Mouse (Mus musculus) CH12.LX (cell line): ENCODE data around the gene Frmd4a. TPM values are rescaled to one million over a fixed set of nuclear protein-coding genes. Genes with fewer than 3 reads are reported as not detected.

Experiments used
- DNase-seq: peaks from one replicate; pipeline ENCODE4 v3.0.0-alpha.2; 2013; ENCODE audit errors: extremely low read depth
- H3K27ac ChIP-seq: 2 replicates; pipeline ENCODE4 v1.5.1; 2012; ENCODE audit warnings: low read depth, mild to moderate bottlenecking, control low read depth, moderate library complexity; ENCODE audit not compliant: insufficient read depth
- H3K27me3 ChIP-seq: replicated peaks from 2 replicates; pipeline ENCODE3; 2012; ENCODE audit warnings: inconsistent platforms
- H3K36me3 ChIP-seq, 2 experiments: replicated peaks in 1 of 2; 2 replicates each; pipeline versions ENCODE3 to v1.6.1; 2012; ENCODE audit warnings: inconsistent platforms in 1 of 2, low read length in 1 of 2, mild to moderate bottlenecking in 1 of 2, mixed read lengths in 1 of 2, moderate library complexity in 1 of 2; ENCODE audit not compliant: control insufficient read depth in 1 of 2, insufficient read depth in 1 of 2
- H3K4me1 ChIP-seq, 2 experiments: 2 replicates each; pipeline ENCODE4 v1.6.1; 2012; ENCODE audit warnings: inconsistent platforms in 1 of 2, moderate library complexity in 1 of 2; ENCODE audit not compliant: insufficient read depth in 2 of 2, control insufficient read depth in 1 of 2
- H3K4me2 ChIP-seq: 2 replicates; pipeline ENCODE4 v1.6.1; 2012; ENCODE audit warnings: low read depth, mild to moderate bottlenecking, control low read depth; ENCODE audit not compliant: poor library complexity, insufficient read depth, severe bottlenecking
- H3K4me3 ChIP-seq, 3 experiments: fragments of 150-350 bp in 1 of 3; sonication (generic) in 1 of 3; replicated peaks in 1 of 3; 2 replicates each; pipeline versions ENCODE3 to v1.5.1; 2011 to 2012; ENCODE audit warnings: low read depth in 2 of 3, low read length in 2 of 3, mild to moderate bottlenecking in 2 of 3, moderate library complexity in 2 of 3, control low read depth in 1 of 3, improper control_type of control experiment in 1 of 3, inconsistent platforms in 1 of 3, mixed read lengths in 1 of 3; ENCODE audit not compliant: poor library complexity in 1 of 3
- H3K79me2 ChIP-seq: replicated peaks from 2 replicates; pipeline ENCODE4 v1.6.1; 2012; ENCODE audit warnings: mild to moderate bottlenecking, moderate library complexity; ENCODE audit not compliant: control insufficient read depth, poor library complexity, insufficient read depth, severe bottlenecking; ENCODE audit errors: extremely low read depth
- H3K9ac ChIP-seq: 2 replicates; pipeline ENCODE4 v1.6.1; 2012; ENCODE audit warnings: low read depth, mild to moderate bottlenecking, control low read depth, moderate library complexity; ENCODE audit not compliant: insufficient read depth
- H3K9me3 ChIP-seq: replicated peaks from 2 replicates; pipeline ENCODE3; 2012; ENCODE audit warnings: low read length, inconsistent platforms, mixed read lengths
- BHLHE40 ChIP-seq: IDR thresholded peaks from 2 replicates; pipeline ENCODE4 v1.6.1; 2011; ENCODE audit warnings: mild to moderate bottlenecking, low read depth, low read length, improper control_type of control experiment
- CHD1 ChIP-seq: IDR thresholded peaks from 2 replicates; pipeline ENCODE4 v1.6.1; 2012; ENCODE audit warnings: low read depth, low read length, improper control_type of control experiment, inconsistent platforms
- E2F4 ChIP-seq: IDR thresholded peaks from 2 replicates; pipeline ENCODE4 v1.6.1; 2011; ENCODE audit warnings: low read depth, low read length, improper control_type of control experiment; ENCODE audit not compliant: insufficient replicate concordance
- ETS1 ChIP-seq: conservative IDR thresholded peaks from 2 replicates; pipeline ENCODE4 v1.6.1; 2012; ENCODE audit warnings: low read depth, mild to moderate bottlenecking, inconsistent platforms, low read length, improper control_type of control experiment, moderate library complexity
- IRF4 ChIP-seq: IDR thresholded peaks from 2 replicates; pipeline ENCODE4 v1.6.1; 2014; ENCODE audit warnings: low read depth, mild to moderate bottlenecking, inconsistent platforms, low read length, improper control_type of control experiment
- JUN ChIP-seq: IDR thresholded peaks from 2 replicates; pipeline ENCODE4 v1.6.1; 2011; ENCODE audit warnings: low read depth, mild to moderate bottlenecking, low read length, improper control_type of control experiment, moderate library complexity; ENCODE audit not compliant: insufficient read depth
- JUND ChIP-seq: conservative IDR thresholded peaks from 2 replicates; pipeline ENCODE4 v1.6.1; 2011; ENCODE audit warnings: low read depth, low read length, improper control_type of control experiment
- KAT2A ChIP-seq: IDR thresholded peaks from 2 replicates; pipeline ENCODE4 v1.6.1; 2012; ENCODE audit warnings: low read length, improper control_type of control experiment, inconsistent platforms; ENCODE audit not compliant: insufficient replicate concordance
- MAFK ChIP-seq: IDR thresholded peaks from 2 replicates; pipeline ENCODE4 v1.6.1; 2011; ENCODE audit warnings: low read length, improper control_type of control experiment; ENCODE audit not compliant: insufficient replicate concordance
- MEF2A ChIP-seq: IDR thresholded peaks from 2 replicates; pipeline ENCODE4 v1.6.1; 2014; ENCODE audit warnings: low read depth, mild to moderate bottlenecking, inconsistent platforms, low read length, improper control_type of control experiment, borderline replicate concordance
- MXI1 ChIP-seq: IDR thresholded peaks from 2 replicates; pipeline ENCODE4 v1.6.1; 2011; ENCODE audit warnings: mild to moderate bottlenecking, low read depth, low read length, improper control_type of control experiment
- NELFE ChIP-seq: IDR thresholded peaks from 2 replicates; pipeline ENCODE4 v1.6.1; 2011; ENCODE audit warnings: low read depth, low read length, improper control_type of control experiment
- POLR2A ChIP-seq: IDR thresholded peaks from 2 replicates; pipeline ENCODE4 v1.6.1; 2011; ENCODE audit warnings: low read depth, mild to moderate bottlenecking, improper control_type of control experiment, low read length
- POLR2AphosphoS2 ChIP-seq: IDR thresholded peaks from 2 replicates; pipeline ENCODE4 v1.6.1; 2011; ENCODE audit warnings: low read depth, low read length, improper control_type of control experiment
- RAD21 ChIP-seq: IDR thresholded peaks from 2 replicates; pipeline ENCODE4 v1.6.1; 2011; ENCODE audit warnings: low read depth, mild to moderate bottlenecking, low read length, improper control_type of control experiment, moderate library complexity
- SIN3A ChIP-seq: IDR thresholded peaks from 2 replicates; pipeline ENCODE4 v1.6.1; 2012; ENCODE audit warnings: low read length, improper control_type of control experiment, inconsistent platforms
- SMC3 ChIP-seq: IDR thresholded peaks from 2 replicates; pipeline ENCODE4 v1.6.1; 2011; ENCODE audit warnings: low read depth, low read length, improper control_type of control experiment
- TBP ChIP-seq: conservative IDR thresholded peaks from 2 replicates; pipeline ENCODE4 v1.6.1; 2011; ENCODE audit warnings: low read depth, low read length, improper control_type of control experiment
- UBTF ChIP-seq: IDR thresholded peaks from 2 replicates; pipeline ENCODE4 v1.6.1; 2012; ENCODE audit warnings: low read depth, mild to moderate bottlenecking, inconsistent platforms, low read length, improper control_type of control experiment, moderate library complexity
- USF2 ChIP-seq: conservative IDR thresholded peaks from 2 replicates; pipeline ENCODE4 v1.6.1; 2011; ENCODE audit warnings: low read depth, low read length, improper control_type of control experiment
- ZC3H11A ChIP-seq: IDR thresholded peaks from 2 replicates; pipeline ENCODE4 v1.6.1; 2012; ENCODE audit warnings: low read depth, mild to moderate bottlenecking, inconsistent platforms, low read length, improper control_type of control experiment
- dilution Hi-C: fragments of 300-500 bp; cut with MboI; formaldehyde crosslinking; loops from 2 replicates; pipeline ENCODE4 v1.14.3; 2020; ENCODE audit warnings: low sequenced_read_pairs; ENCODE audit not compliant: extremely low pct_unique_long_range_greater_than_20kb, extremely low pct_ligation_motif_present
- in situ Hi-C: fragments of 300-500 bp; cut with MboI; formaldehyde crosslinking; loops from 3 replicates; pipeline ENCODE4 v1.14.3; 2019; ENCODE audit warnings: low sequenced_read_pairs, low pct_ligation_motif_present, low pct_unique_long_range_greater_than_20kb, mixed read lengths
- polyA plus RNA-seq: library from polyadenylated mRNA; unstranded; fragments of >175 nt; gene quantifications from 2 replicates; pipeline ENCODE4 v1.2.1, GENCODE M21; 2012; ENCODE audit warnings: low read depth; ENCODE audit not compliant: insufficient read length
- total RNA-seq, 2 experiments: library from RNA; depleted of rRNA; stranded (reverse); fragments of 300-350 nt in 1 of 2; fragments of >200 nt in 1 of 2; gene quantifications; 2 replicates each; pipeline ENCODE4 v1.2.3; 2012 to 2014

The Frmd4a gene
- total and polyA plus RNA-seq, 3 experiments = 0.13 to 2.0 (median 0.32) TPM

GRCm38 (mm10) chr2:4356812-4357384 lies 339.4 kb downstream of the Frmd4a start:
- no peaks in the 10 kb centered on the region for H3K36me3 ChIP-seq
- H3K27me3 ChIP-seq = no peaks in the 10 kb centered on the region
- no peaks in the 10 kb centered on the region for H3K4me1 ChIP-seq
- no peak overlapping the region for H3K4me3 ChIP-seq
- DNase-seq = no peak
- no peaks in the 10 kb centered on the region for H3K9me3 ChIP-seq
- no peak overlapping the region for H3K4me2 ChIP-seq
- no peak overlapping the region for H3K27ac ChIP-seq
- no peak for TF ChIP-seq KAT2A
- TF ChIP-seq TBP = no peak
- TF ChIP-seq RAD21 = no peak
- no peak for TF ChIP-seq POLR2AphosphoS2
- no peak for TF ChIP-seq POLR2A
- no peaks in the 10 kb centered on the region for H3K79me2 ChIP-seq
- H3K9ac ChIP-seq = no peak overlapping the region
- dilution Hi-C loops = no loop called here
- in situ Hi-C loops = no loop called here

GRCm38 (mm10) chr2:4361981-4362834 lies 344.7 kb downstream of the Frmd4a start:
- Histone ChIP-seq H3K4me2 (no peak overlapping the region), H3K79me2 (no peaks in the 10 kb centered on the region), H3K27ac (no peak overlapping the region), H3K27me3 (no peaks in the 10 kb centered on the region), H3K4me1 (peaks cover 0 to 10% of the 10 kb centered on the region in 2 experiments; a peak in 1 of 4 replicates), H3K4me3 (no peak overlapping the region), H3K36me3 (no peaks in the 10 kb centered on the region), H3K9me3 (no peaks in the 10 kb centered on the region), H3K9ac (no peak overlapping the region)
- in situ Hi-C loops (no loop called here), dilution Hi-C loops (no loop called here)
- DNase-seq = no peak
- TF ChIP-seq NELFE = no peak
- TF ChIP-seq MXI1 = no peak
- TF ChIP-seq JUN = no peak
- TF ChIP-seq MEF2A = no peak
- no peak for TF ChIP-seq ZC3H11A
- TF ChIP-seq UBTF = no peak
- TF ChIP-seq JUND = no peak
- no peak for TF ChIP-seq USF2
- TF ChIP-seq E2F4 = no peak
- no peak for TF ChIP-seq SMC3
- TF ChIP-seq IRF4 = no peak
- TF ChIP-seq ETS1 = no peak
- no peak for TF ChIP-seq SIN3A
- no peak for TF ChIP-seq CHD1
- TF ChIP-seq BHLHE40 = no peak
- no peak for TF ChIP-seq MAFK
